Mouse (Mus musculus): ENCODE measurements around the gene Slc16a10.

Slc16a10 gene

GRCm38 (mm10) chr10:40068595-40068994, 73.5 kb downstream of the Slc16a10 start:
- no peak for DNase-seq (ENCODE audit: low spot score)

GRCm38 (mm10) chr10:40067529-40067928, 74.5 kb downstream of the Slc16a10 start:
- DNase-seq (ENCODE audit: low spot score): no peak

GRCm38 (mm10) chr10:40067071-40067470, 75.0 kb downstream of the Slc16a10 start:
- no peak for DNase-seq (ENCODE audit: low spot score)

- DNase-seq (ENCODE audit: low spot score): no peak
Observed at GRCm38 (mm10) chr10:40065357-40065756, 76.7 kb downstream of the Slc16a10 start.

- no peak for DNase-seq (ENCODE audit: low spot score)
Observed at GRCm38 (mm10) chr10:40063291-40063890, 78.7 kb downstream of the Slc16a10 start.

GRCm38 (mm10) chr10:40062812-40063211, 79.2 kb downstream of the Slc16a10 start:
- DNase-seq (ENCODE audit: low spot score): no peak

GRCm38 (mm10) chr10:40061926-40062325, 80.1 kb downstream of the Slc16a10 start:
- DNase-seq (ENCODE audit: low spot score): no peak

- no peak for DNase-seq (ENCODE audit: low spot score)
Observed at GRCm38 (mm10) chr10:40058786-40059120, 83.3 kb downstream of the Slc16a10 start.

GRCm38 (mm10) chr10:40058062-40058785, 83.8 kb downstream of the Slc16a10 start:
- no peak for DNase-seq (ENCODE audit: low spot score)

GRCm38 (mm10) chr10:40057615-40058014, 84.4 kb downstream of the Slc16a10 start:
- DNase-seq (ENCODE audit: low spot score): no peak

GRCm38 (mm10) chr10:40054455-40054854, 87.6 kb downstream of the Slc16a10 start:
- no peak for DNase-seq (ENCODE audit: low spot score)

- no peak for DNase-seq (ENCODE audit: low spot score)
Observed at GRCm38 (mm10) chr10:40053896-40054295, 88.2 kb downstream of the Slc16a10 start.

GRCm38 (mm10) chr10:40053257-40053895, 88.7 kb downstream of the Slc16a10 start:
- DNase-seq (ENCODE audit: low spot score): no peak

GRCm38 (mm10) chr10:40051997-40052396, 90.1 kb downstream of the Slc16a10 start:
- no peak for DNase-seq (ENCODE audit: low spot score)

GRCm38 (mm10) chr10:40050763-40051162, 91.3 kb downstream of the Slc16a10 start:
- no peak for DNase-seq (ENCODE audit: low spot score)

GRCm38 (mm10) chr10:40041339-40041738, 100.7 kb downstream of the Slc16a10 start:
- no peak for DNase-seq (ENCODE audit: low spot score)

GRCm38 (mm10) chr10:40036686-40037560, 105.1 kb downstream of the Slc16a10 start:
- DNase-seq (ENCODE audit: low spot score): no peak

- DNase-seq (ENCODE audit: low spot score): no peak
Observed at GRCm38 (mm10) chr10:40034956-40035355, 107.1 kb downstream of the Slc16a10 start.

- no peak for DNase-seq (ENCODE audit: low spot score)
Observed at GRCm38 (mm10) chr10:40032897-40033296, 109.2 kb downstream of the Slc16a10 start.

GRCm38 (mm10) chr10:40030716-40031115, 111.3 kb downstream of the Slc16a10 start:
- no peak for DNase-seq (ENCODE audit: low spot score)

GRCm38 (mm10) chr10:40029610-40030009, 112.4 kb downstream of the Slc16a10 start:
- no peak for DNase-seq (ENCODE audit: low spot score)

- no peak for DNase-seq (ENCODE audit: low spot score)
Observed at GRCm38 (mm10) chr10:40028091-40028490, 114.0 kb downstream of the Slc16a10 start.

Measured in ovary, postnatal 10 days (tissue).